Mouse (Mus musculus) cerebellum, adult 2 months (tissue): ENCODE measurements around the gene Ppm1h.

ENCODE experiments used
- CTCF ChIP-seq: fragments of 200-500 bp; IDR thresholded peaks from 2 replicates; pipeline ENCODE4 v1.5.1; 2011; ENCODE audit warnings: low read depth, mild to moderate bottlenecking, control low read depth, low read length, moderate library complexity, borderline replicate concordance; ENCODE audit not compliant: insufficient read depth
- POLR2A ChIP-seq: fragments of 200-500 bp; IDR thresholded peaks from 2 replicates; pipeline ENCODE4 v1.6.1; 2011; ENCODE audit warnings: low read length, control low read depth, borderline replicate concordance; ENCODE audit not compliant: insufficient read depth

- TF ChIP-seq POLR2A (no peak), CTCF (no peak)
Measured at GRCm38 (mm10) chr10:122869865-122870503, 191.4 kb downstream of the Ppm1h start.
